Mouse (Mus musculus) testis, adult 2 months (tissue): Measurements from ENCODE around the gene B4galnt3.

Experiments used
- CTCF ChIP-seq: fragments of 200-500 bp; IDR thresholded peaks from 2 replicates; pipeline ENCODE4 v1.5.1; 2012; ENCODE audit warnings: low read depth, mild to moderate bottlenecking, inconsistent platforms, low read length, moderate library complexity; ENCODE audit not compliant: control insufficient read depth, insufficient read depth, insufficient replicate concordance
- POLR2A ChIP-seq: fragments of 200-500 bp; IDR thresholded peaks from 2 replicates; pipeline ENCODE4 v1.6.1; 2012; ENCODE audit warnings: low read depth, mild to moderate bottlenecking, inconsistent platforms, low read length, moderate library complexity; ENCODE audit not compliant: control insufficient read depth

- TF ChIP-seq POLR2A = no peak
- no peak for TF ChIP-seq CTCF
These were observed 110.6 kb downstream of the B4galnt3 start for GRCm38 (mm10) chr6:120183771-120184170.
